Mouse (Mus musculus) kidney, adult 9 months (tissue): Measurements from ENCODE around the gene Tyrobp.

Experiments used
- DNase-seq: peaks from one replicate; pipeline ENCODE4 v3.0.0; 2022

The Tyrobp gene

DNA sequence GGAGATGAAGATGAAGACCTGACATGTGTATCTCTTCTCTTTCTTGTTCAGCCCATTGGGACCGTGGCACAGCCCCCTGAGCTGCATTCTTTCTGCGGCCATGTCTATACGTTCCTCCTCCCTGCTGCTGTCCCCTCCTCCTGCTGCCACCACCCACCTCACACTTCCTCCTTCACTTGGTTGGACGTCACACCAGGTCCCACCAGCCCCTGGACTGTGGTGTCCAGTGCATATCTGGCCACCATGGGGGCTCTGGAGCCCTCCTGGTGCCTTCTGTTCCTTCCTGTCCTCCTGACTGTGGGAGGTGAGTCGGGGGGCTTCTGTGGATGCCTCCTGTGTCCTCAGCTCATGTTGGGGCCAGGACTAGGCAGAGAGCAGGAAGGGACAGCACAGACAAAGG is at the start of gene Tyrobp:
Tyrobp (plus strand) TSS at position 165 of the 400 bp plus-strand sequence.
- no peak for DNase-seq

GRCm38 (mm10) chr7:30367466-30367865 is 46.1 kb upstream of the Tyrobp start:
- no peak for DNase-seq

DNA sequence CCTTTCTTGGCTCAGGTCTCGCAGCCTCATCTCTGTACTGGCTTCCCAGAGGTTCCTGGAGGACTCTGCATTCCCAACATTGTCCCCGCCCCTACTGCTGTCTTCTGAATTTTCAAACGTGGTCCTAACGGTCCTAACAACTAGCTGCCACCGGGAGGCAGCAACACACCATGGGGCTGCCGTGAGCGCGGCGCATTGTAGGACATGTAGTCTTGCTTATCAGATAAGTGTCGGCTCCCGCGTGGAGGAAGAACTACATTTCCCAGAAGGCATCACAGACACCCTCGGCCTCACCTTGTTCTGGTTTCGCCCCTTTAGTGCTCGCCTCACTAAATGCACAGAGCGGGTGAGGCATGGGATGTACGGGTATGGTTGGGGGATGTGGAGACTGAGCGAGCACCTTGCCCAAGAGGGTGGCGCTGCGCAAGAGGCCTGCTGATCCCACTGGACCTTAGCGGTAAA is 40.0 kb upstream of the Tyrobp start:
- DNase-seq = peak; percentile 97

DNA sequence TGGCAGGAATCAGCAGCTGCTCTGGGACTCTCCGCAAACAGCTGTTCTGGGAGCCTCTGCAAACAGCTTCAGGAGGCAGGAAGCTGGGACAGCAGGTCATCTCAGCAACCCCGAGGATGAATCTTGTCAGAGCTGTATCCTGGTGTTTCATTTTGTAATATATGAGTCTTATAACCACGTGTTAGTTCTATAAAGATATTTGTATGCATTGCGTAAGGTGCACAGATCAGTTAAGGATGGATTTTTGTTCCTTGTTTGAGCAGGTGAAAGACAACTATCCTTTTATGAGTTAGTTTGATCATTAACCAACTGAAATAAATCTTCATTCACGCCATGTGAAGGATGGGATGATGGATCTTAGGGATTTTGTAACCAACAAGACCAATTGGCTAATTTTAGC is 33.5 kb upstream of the Tyrobp start:
- DNase-seq = no peak

- DNase-seq = no peak
These were observed 29.5 kb upstream of the Tyrobp start for GRCm38 (mm10) chr7:30384106-30384505.

GRCm38 (mm10) chr7:30392746-30393520 is 20.6 kb upstream of the Tyrobp start:
- no peak for DNase-seq

- DNase-seq = no peak
These were observed 19.9 kb upstream of the Tyrobp start for GRCm38 (mm10) chr7:30393631-30394030.

DNA sequence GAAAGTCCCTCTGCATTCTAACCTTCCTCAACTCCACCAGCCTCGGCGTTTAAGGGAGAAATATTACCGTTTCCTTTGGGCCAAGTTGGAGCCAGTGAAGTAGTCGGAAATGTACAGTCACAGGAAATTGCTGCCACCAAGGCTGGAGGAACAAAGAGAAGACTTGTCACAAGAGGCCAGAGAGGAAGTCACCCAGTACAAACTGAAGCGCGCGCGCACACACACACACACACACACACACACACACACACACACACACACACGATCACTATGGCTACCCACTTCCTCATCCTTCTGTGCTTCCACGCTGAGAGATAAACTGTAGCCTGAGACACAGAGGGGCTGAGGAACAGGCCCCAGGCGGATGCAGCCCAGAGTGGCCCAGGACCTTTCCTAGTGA is 19.2 kb upstream of the Tyrobp start:
- DNase-seq = peak; percentile 56

DNA sequence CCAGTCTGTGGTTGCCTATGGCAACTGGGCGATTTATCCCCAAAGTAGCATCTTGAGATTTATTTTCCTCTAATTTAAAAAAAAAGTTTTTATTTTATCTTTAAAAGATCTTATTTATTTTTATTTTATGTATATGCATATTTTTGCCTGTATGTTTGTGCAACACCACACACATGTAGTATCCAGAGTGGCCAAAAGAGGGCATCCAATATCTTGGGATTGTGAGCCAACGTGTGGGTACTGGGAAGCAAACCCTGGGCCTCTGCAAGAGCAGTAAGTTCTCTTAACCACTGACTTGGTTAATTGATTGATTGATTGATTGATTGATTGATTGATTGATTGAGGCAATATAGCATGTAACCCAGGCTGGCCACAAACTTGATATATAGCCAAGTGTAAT is 18.7 kb upstream of the Tyrobp start:
- DNase-seq = peak; percentile 21

DNA sequence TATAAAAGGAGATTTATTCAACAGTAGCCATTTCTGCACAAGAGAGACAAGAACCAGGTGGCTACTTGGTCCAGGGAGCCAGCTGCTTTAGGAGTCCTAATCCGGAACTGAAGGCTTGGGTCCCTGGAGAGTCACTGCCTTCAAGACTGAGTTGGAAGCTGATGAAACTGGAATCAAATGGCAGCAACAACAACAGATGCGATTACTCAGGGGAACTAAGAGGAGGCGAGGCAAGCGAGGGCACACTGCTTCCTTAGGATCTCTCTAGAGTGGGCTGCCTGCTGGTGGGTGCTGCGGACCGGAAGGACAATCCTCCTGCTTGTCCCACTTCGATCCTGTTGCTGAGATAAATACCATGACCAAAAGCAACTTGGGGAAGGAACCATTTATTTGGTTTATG is 13.9 kb upstream of the Tyrobp start:
- no peak for DNase-seq

- no peak for DNase-seq
These were observed 11.2 kb upstream of the Tyrobp start for GRCm38 (mm10) chr7:30402343-30402742.

DNA sequence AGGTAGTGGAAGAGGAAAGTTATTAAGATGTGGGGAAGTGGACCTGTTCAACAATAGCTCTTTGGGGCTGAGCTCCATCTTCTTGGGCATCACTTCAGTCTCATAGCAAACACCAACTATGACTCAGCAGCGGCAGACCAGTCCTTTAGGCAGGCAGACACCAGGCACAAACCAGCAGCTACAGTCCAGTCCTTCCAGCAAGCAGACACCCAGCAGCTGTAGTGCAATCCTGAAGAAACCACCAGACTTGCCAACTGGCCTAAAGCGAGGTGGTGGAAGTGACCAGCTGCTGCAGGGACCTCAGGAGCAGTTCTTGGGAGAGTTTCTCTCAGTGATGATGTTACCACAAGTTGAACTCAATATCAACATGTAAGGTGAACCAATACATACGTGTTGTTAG is 4.9 kb upstream of the Tyrobp start:
- no peak for DNase-seq

GRCm38 (mm10) chr7:30409789-30410188 is 3.8 kb upstream of the Tyrobp start:
- no peak for DNase-seq

GRCm38 (mm10) chr7:30411023-30411422 is 2.5 kb upstream of the Tyrobp start:
- no peak for DNase-seq

DNA sequence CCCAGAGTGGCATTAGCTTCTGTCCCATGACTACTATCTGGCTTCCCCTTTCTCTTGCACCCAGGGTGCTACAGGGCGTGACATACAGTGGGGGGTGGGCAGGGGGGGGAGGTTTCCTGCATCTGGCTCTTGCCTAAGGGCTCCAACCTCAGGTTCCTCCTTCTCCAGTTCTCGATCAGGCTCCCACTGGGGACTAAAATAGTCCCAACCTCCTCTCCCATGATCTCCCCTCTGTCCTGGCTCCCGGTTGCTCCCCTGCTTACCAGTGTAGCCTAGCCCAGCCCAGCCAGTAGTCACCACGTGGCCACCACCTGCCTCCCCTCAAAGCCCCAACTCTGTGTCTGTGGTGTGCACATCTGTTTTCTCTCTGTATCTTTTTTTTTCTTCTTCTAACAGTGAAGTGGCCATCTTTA is 819 bp upstream of the Tyrobp start:
- no peak for DNase-seq

DNA sequence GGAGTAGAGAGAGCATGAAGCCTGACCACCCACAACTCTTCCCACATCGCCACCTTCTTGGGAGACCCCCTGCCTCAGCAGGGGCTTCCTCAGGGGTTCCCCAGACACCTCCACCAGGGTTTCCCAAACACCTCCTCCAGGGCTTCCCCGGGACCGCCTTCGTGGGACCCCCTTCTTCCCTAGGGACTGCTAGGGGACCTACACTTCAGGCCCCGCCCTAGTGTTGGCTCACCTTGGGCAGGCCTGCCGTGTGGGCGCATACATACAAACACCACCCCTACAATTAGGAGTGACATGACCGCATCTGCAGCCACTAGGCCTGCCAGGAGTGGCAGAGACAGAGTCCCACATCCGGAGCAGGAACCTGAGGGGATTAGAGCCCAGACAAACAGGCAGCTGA is 4.3 kb downstream of the Tyrobp start:
- no peak for DNase-seq

DNA sequence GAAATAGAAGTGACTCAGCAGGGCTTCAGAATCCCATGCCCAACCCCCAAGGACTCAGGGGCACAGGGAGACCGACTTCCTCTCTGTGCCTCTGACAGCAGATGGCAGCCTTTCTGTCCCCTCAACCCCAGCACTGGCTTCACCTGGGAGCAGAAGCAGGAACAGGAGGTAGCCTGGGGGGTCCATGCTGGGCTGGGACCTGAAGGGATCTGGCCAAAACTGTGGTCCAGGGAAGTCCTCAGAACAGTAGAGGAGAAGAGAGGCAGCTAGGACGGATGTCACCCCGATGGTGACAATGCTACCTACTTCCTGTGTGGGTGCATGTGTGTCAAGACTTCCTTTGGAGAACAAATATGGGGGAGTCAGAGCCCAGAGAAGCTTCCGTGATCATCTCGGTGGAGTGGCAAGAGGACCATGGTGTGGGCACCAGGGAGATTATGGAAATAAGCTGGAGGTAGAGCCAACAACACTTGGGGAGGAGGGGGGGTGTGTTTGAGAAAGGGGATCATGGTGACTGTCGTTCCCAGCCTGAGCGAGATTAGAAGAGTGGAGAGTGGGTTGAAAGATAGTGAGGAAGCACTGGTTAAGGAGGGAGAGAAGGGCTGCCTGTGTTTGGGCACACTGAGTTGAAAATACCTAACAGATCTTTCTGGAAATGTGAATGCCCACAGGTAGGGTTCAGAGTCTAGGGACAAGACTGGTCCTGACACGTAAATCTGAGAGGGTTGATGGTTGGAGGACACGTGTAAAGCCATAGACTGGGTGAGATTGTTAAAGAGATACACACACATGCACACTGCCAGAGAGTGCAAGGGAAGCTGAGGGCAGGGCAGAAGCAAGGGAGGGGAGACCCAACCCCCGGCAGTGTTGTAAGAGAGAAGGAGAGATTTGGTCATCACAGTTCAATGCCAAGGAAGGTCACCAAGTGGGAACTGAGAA is 6.3 kb downstream of the Tyrobp start, which contains the start of gene Hcst:
Hcst (minus strand) TSS at position 294 of the 939 bp plus-strand sequence.
- no peak for DNase-seq

DNA sequence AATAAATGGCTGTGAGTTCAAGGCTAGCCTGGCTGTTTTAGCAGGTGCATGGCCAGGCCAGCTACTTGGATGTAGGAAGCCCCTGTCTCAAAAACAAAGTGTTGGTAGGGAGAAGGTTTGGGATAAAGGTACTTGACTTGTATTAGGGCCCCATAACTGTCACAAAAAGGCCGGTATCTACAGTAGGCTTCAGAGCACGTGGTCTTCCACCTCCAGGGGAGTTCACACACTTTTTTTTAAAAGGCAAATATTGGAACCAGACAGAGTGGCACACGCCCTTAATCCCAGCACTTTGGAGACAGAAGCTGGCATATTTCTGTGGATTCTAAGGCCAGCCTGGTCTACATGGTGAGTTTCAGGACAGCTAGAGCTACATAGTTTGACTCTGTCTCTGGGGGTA is 7.1 kb downstream of the Tyrobp start:
- DNase-seq = no peak

- peak; percentile 70 for DNase-seq
These were observed 7.8 kb downstream of the Tyrobp start, which contains the start of gene Nfkbid for GRCm38 (mm10) chr7:30421175-30421889. Gene Nfkbid, plus strand, starts transcription at chr7:30421732.

GRCm38 (mm10) chr7:30421890-30422435 is 8.4 kb downstream of the Tyrobp start:
- DNase-seq = peak; percentile 81

DNA sequence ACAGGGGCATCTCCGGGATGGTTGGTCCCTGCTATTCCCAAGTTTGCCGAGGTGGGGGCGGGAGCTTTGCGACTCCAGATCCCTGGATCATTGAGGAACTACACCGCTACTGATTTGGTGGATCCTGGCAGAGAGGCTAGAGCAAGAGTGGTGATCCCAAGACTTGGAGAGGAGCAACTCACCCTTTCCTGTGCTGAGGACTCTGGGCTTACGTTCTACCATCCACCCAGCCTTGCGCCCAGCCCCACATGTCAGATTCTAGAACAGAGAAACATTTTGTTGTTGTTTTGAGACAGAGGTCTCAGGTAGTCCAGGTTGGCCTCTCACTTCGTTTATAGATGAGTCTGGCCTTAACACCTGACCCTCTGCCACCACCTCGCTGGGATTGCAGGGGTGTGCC is 9.0 kb downstream of the Tyrobp start:
- DNase-seq = peak; percentile 15

GRCm38 (mm10) chr7:30423071-30423641 is 9.6 kb downstream of the Tyrobp start:
- DNase-seq = peak; percentile 17
